Mouse (Mus musculus): Measurements from ENCODE around the gene Gm20379.

DNA sequence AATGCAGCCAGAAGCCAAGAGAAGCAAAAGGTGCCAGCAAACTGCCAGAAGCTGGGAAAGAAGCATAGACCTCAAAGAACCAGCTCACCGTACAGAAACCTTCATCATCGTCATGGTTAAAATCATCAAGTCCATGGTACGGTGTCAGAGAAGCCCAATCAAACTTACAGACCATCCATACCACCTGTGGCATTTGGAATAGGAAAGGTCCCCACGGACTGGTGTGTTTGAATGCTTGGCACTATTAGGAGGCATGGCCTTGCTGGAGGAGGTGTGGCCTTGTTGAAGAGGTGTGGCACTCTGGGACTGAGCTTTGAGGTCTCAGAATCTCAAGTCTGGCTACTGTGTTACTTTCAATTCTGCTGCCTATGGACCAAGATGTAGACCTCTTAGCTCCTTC, 9.3 kb upstream of the Gm20379 start:
- TF ChIP-seq CTCF (IDR thresholded peaks at IDR 0.05; ENCODE audit: insufficient read depth, low read length) (no peak), POLR2A (IDR thresholded peaks at IDR 0.05; ENCODE audit: borderline replicate concordance, extremely low read depth, low read depth, low read length) (no peak)
